Mouse (Mus musculus): ENCODE measurements around the gene Kcnab1.

The Kcnab1 gene

DNA sequence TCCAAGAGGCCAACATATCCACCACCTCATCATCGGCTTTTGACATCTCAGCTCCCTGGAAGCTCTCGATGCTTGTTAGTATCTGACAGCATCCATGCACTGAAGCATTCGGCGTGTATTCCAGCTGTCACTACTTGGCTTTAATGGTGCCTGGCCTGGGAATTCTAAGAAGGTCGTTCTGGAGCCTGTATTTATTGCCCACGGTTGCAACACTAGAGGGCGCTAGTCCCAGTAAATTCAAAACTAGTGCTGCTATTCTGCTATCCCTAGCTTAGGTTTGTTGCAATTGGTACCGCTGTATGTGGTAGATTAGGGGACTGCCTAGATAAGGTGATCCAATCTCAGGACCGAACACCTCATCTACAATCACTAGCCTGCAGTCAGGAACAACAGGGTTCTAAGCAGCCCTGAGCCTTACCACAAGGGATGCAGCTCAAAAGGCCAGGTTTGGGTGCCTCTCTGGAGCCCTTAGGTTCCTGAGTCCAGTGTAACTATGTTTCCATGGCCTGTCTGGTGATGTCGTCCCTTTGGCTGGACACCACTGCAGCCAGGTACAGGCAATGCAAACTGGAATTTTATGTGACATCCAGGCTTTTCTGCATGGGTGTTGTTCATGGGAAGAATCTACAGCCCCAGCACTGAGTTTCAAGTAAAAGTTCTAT, 208.8 kb downstream of the Kcnab1 start:
- DNase-seq: peak; percentile 60 to 67

DNA sequence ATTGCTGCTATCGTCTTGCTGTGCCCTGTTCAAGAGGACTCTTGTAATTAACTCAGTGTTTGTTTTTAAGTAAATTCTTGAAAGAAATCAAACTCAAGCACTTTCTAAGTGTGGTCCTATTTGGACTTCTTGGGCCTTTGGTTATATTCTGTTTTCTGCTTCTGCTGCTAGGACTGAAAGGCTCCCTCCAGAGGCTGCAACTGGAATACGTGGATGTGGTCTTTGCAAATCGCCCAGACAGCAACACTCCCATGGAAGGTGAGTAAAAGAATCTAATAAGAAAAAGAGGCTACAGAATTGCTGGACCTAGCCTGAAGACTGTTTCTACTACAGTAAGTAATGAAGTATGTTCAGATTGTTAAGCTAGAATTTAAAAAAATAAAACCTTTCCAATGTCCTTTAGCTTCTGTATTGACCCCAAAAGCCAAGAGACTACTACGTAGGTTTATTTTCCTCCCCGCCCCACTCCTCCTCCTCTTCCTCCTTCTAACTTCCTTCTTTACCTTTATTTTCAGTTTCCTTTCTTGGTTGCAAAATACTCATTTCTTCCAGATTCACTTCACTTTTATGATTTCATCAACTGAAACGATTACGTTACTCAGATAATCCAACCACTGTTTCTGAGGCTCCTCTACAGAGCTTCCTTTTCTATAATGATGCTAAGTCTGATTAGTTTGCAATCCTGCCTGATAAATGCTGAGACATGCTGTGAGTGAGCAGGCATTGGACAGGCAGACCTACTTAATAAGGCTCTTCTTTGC, 210.2 kb downstream of the Kcnab1 start:
- peak; percentile 52 to 53 for DNase-seq

DNA sequence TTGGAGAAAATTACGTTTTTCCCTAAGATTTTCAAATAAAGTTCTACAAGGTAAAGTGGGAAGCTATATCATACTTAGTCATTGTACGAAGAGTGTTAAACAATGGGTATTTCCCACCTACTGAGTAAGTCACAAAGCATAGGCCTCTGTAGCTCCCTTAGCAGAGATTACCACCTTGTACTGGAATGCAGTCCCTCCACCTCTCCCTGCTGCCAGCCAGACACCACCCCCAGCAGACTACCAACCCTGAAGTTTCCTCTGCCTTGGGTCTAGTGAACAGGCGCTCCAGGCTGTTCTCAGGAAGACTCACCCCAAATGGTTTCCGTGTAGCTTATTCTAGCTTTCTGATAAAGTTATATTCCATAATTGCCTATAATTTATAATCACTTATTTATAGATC, 211.8 kb downstream of the Kcnab1 start:
- DNase-seq: no peak

DNA sequence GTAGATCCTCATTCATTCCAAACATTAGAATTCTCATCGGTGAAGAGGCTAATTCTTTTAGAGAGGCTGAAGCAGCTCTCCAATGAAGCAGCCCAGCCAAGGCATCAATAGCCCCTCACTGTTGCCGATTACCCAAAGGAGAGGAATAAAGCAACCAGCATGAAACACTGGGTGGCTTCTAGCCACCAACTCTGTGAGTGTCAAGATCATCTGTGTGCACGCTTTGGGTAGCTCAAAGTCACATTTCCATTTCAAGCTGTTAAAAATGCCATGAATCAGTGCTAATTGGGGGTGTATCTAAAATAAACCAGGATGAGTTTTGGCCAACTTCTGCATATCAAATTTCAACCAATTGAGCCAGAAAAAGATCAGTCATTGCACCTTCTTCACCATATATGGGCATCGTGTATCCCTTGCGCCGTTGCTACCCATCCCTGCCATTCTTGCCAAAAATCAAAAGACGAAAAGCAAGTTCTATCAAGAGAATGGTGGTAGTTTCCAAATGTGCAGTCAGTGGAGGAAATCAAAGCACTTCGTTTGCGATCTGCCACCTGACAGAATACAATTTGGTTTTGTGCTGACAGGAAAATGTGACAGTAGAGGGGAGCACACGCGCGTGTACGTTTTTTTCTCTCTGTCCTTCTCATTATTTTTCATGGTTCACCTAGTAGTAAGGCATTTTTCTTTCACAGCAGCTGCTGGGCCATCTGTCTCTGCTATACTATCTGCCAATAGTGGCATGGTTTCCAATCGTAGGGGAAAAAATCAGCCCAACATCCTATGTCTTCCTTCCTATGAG, 213.0 kb downstream of the Kcnab1 start:
- DNase-seq: peak; percentile 73 to 79

GRCm38 (mm10) chr3:65325254-65325653, 216.1 kb downstream of the Kcnab1 start:
- no peak for DNase-seq

GRCm38 (mm10) chr3:65328814-65329213, 219.6 kb downstream of the Kcnab1 start:
- no peak for DNase-seq

- no peak for DNase-seq
These were observed 228.8 kb downstream of the Kcnab1 start for GRCm38 (mm10) chr3:65337835-65338464.

DNA sequence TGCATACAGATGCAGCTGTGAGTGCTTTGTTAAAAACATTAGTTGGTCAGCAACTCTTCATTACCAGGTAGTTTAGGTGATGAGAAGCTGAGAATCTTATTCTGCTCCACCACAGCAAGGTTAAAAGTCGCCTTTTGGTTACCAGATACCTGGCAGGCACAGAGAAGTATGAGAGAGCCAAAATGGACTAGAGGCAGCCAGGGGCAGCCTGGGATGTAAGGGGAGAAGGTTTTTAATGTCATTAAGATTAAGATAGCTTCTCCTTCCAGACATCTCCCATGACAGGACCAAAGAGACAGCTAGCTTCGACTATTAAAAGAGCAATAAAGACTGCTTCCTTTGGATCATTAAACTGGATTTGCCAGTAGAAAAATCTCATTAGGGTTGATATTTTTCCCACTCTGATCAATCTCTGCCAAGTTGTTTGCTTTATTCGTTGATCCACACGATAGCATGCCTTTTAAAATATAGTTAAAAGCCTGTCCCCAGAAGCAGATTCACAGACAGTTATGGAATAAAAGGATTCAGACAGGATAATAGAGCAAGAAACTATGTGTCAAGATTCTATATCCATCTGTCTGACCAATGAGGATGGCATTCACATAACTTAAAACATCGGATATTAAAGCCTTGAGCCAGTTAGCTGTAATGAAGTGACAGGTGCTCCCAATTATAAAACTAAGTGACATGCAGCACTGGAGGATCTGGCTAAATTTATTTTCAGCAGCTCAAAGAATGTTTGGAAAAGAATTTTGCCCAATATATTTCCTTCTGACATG, 231.2 kb downstream of the Kcnab1 start:
- no peak for DNase-seq

DNA sequence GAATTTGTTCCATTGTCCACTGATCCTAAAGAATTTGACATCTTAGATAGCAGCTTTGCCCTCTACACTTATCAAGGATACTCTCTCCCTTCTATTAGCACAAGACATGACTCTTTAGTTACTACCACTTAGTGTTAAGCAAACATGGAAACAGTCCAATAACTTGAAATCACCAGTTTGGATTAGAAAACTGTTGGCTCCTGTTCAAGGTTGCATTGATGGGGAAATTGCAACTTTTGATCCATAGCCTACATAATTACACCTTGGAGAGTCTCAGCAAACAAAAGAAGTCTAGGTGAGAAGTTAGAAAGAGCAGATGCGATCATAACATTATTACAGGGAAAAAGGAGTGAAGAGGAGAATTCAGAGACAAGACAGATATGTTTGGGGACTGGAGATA, 237.0 kb downstream of the Kcnab1 start:
- DNase-seq: no peak

- DNase-seq: peak; percentile 43 to 71
These were observed 243.3 kb downstream of the Kcnab1 start for GRCm38 (mm10) chr3:65352278-65353127.

- peak in 1 of 2 experiments; percentile 5 for DNase-seq
These were observed 244.3 kb downstream of the Kcnab1 start for GRCm38 (mm10) chr3:65353263-65354037.

DNA sequence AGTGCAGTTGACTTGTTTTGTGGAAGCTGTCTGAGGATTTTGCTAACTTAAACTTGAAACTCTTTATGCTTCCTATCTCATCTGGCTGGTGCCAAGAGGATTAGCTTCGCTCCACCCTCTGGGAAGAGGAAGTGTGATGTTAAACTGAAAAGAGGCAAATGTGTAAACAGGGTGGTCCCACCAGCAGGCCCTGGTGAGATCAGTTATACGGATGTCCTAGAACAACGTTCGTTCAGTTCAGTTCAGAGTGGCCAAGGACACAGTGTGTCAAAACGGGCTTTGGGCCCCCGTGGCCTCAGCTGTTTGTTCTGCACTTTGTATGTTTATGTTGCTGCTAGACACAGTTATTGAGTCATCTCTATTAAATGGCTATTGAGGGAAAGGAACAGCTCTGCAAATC, 246.3 kb downstream of the Kcnab1 start:
- DNase-seq: no peak

GRCm38 (mm10) chr3:65358275-65358674, 249.1 kb downstream of the Kcnab1 start:
- no peak for DNase-seq

- DNase-seq: no peak
These were observed 249.7 kb downstream of the Kcnab1 start for GRCm38 (mm10) chr3:65358841-65359240.

DNA sequence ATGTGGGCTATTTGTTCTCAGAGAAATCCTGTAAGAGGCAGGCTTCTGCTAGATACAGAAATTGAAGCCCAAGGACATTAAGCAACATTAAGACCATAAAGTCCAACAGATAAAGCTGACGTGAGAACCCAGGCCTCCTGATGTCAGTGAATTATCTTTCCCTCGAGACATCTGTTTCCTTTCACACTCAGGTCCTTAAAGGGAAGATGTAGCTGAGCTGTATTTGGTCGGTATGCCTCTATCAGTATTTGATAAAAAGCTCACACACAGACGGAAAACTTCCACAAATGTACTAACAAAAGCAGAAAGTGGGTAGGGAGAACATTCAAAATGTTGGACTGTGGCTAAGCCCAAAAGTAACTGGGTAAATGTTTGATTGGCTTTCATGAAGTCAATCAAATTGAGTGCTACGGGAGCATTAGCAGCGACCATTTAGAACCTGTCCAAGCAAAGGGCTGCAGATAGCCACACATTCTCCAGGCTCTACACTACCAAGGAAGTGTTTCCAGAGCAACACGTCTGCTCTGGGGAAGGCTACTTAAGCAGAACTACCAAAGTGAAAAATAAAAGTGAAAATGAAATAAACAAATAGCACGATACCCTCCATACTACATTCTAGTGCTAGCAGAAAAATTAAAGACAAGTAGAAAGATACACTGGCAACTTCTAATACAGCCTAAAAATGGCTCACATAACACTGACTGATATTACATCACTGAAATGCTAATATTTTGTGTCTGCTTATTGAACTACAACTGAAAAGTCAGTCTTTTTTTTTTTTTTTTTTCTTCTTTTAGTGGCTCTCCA, 251.2 kb downstream of the Kcnab1 start:
- no peak for DNase-seq

DNA sequence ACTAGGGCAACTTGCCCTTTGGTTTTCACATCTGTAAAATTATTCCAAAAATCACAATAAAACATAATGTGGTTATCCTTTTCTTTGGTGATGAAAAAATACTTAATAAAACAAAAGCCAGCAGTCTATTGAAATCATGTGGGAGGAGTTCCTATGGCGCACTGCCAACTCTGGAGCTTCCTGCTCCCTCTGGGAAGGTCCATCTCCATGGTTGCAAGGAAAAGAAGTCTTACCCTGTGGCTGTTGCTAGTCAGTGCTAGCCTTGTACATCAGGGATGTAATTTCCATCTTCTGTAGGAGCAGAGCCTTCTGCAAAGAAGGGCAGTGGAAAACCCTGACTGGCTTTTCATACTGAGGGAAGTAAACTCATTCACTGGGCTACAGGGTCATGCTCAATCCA, 254.3 kb downstream of the Kcnab1 start:
- DNase-seq: peak; percentile 24 to 41

GRCm38 (mm10) chr3:65365184-65365583, 256.0 kb downstream of the Kcnab1 start:
- no peak for DNase-seq

DNA sequence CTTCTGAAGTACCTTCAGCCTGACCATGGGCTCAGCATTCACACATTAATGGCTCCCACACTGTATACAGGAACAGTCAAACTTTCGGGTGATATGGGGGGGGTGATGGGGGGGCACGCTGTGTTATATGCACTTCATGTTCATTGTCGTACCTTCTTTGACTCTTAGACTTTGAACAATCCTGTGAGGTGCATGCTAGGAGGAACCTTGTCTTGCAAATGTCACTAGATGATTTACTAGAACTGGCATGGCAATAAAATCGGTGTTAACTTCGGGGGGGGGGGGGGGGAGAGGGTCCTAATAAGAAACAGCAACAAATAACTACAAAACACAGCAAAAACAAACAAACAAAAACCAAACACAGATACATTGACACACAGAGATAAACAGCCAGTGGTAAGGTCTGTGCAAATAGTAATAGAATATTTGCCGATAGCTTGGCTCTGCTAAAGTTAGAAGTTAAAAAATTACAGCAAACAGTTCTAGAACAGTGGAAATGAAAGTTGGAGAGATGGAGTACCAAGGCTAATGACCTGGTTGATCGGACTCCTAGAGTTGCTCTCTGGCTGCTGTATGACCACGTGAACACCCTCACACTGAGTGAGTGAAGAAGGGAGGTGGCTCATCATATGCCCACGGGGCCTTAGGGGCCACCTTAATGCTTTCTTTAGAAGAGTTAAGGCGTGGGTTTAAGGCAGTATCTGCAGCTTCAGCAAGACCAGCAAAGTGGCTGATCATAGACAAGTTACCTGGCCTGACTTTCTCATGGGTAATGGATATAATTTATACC, 256.9 kb downstream of the Kcnab1 start:
- no peak for DNase-seq

- DNase-seq: no peak
These were observed 258.8 kb downstream of the Kcnab1 start for GRCm38 (mm10) chr3:65367944-65368343.

Measured in cerebellum, postnatal 10 days (tissue).